Mouse (Mus musculus): ENCODE measurements around the gene Oas1g.
"Not testable (repeated sequence)": the region's sequence is repeated elsewhere in the genome, so short reads cannot be mapped to it uniquely, and the experiment has no call there.

Oas1g gene

GRCm38 (mm10) chr5:120887413-120887812 is at the start of gene Oas1g:
Gene Oas1g (minus strand): TSS chr5:120887613.
- DNase-seq = not testable (repeated sequence)

- DNase-seq = no peak
These were observed 46.6 kb upstream of the Oas1g start for GRCm38 (mm10) chr5:120933966-120934365.

GRCm38 (mm10) chr5:120927036-120927435 is 39.6 kb upstream of the Oas1g start:
- DNase-seq = no peak

GRCm38 (mm10) chr5:120926311-120926710 is 38.9 kb upstream of the Oas1g start:
- not testable (repeated sequence) for DNase-seq

GRCm38 (mm10) chr5:120924520-120924919 is 37.1 kb upstream of the Oas1g start:
- DNase-seq = not testable (repeated sequence)

GRCm38 (mm10) chr5:120923969-120924368 is 36.6 kb upstream of the Oas1g start:
- DNase-seq = no peak

- no peak for DNase-seq
These were observed 32.9 kb upstream of the Oas1g start for GRCm38 (mm10) chr5:120920296-120920695.

- not testable (repeated sequence) for DNase-seq
These were observed 31.9 kb upstream of the Oas1g start for GRCm38 (mm10) chr5:120919156-120919935.

GRCm38 (mm10) chr5:120914204-120914603 is 26.8 kb upstream of the Oas1g start, which contains the start of gene Oas1d:
Gene Oas1d (plus strand): TSS chr5:120914536.
- DNase-seq = not testable (repeated sequence)

GRCm38 (mm10) chr5:120908196-120908920 is 20.9 kb upstream of the Oas1g start:
- DNase-seq = no peak

- DNase-seq = not testable (repeated sequence)
These were observed 19.6 kb upstream of the Oas1g start, which contains the start of gene Oas1a for GRCm38 (mm10) chr5:120906791-120907733. Gene Oas1a (minus strand): TSS chr5:120907521.

GRCm38 (mm10) chr5:120902056-120902455 is 14.6 kb upstream of the Oas1g start:
- no peak for DNase-seq

GRCm38 (mm10) chr5:120900666-120901065 is 13.3 kb upstream of the Oas1g start:
- no peak for DNase-seq

- no peak for DNase-seq
These were observed 11.3 kb upstream of the Oas1g start for GRCm38 (mm10) chr5:120898726-120899125.

GRCm38 (mm10) chr5:120898307-120898706 is 10.9 kb upstream of the Oas1g start:
- DNase-seq = no peak

- DNase-seq = no peak
These were observed 8.0 kb upstream of the Oas1g start for GRCm38 (mm10) chr5:120895231-120895900.

- not testable (repeated sequence) for DNase-seq
These were observed 7.3 kb upstream of the Oas1g start for GRCm38 (mm10) chr5:120894692-120895091.

GRCm38 (mm10) chr5:120893866-120894265 is 6.5 kb upstream of the Oas1g start:
- not testable (repeated sequence) for DNase-seq

GRCm38 (mm10) chr5:120892243-120892660 is 4.8 kb upstream of the Oas1g start:
- DNase-seq = no peak

- DNase-seq = not testable (repeated sequence)
These were observed 4.3 kb upstream of the Oas1g start for GRCm38 (mm10) chr5:120891566-120892242.

GRCm38 (mm10) chr5:120890991-120891390 is 3.6 kb upstream of the Oas1g start:
- DNase-seq = no peak
